Mouse (Mus musculus) mouse trophoblast stem cell (cell line): ENCODE data around the gene Psg26.
"Not testable (repeated sequence)": the region's sequence is repeated elsewhere in the genome, so short reads cannot be mapped to it uniquely, and the experiment has no call there.

Experiments used
- in situ Hi-C, 2 experiments: fragments of 300-500 bp; cut with MseI, MboI; formaldehyde crosslinking; loops; 2 replicates in 1 of 2; 3 replicates in 1 of 2; pipeline ENCODE4 v1.15.1; 2025

Gene Psg26

DNA sequence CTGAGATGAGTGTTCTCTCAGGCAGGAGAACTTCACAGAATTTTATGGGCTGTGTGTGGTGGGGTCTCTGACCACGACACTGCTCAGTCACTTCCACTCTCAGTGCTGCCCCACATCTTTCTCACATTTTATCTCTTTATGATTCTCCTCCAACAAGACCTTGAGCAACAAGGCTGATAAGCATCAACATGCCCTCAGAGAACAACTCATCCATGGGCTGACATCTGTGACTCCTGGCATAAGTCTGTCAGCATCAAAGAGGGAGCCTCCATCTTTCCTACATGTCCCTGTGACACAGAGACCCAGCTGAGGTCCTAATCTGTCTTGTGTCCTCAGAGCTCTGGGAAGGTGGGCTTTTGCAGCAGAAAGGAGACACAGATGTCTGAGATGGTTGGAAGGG, at the start of gene Psg26:
TSS of gene Psg26 (minus strand) at position 101 of the 400 bp plus-strand sequence.
- in situ Hi-C loops: no loop called here

DNA sequence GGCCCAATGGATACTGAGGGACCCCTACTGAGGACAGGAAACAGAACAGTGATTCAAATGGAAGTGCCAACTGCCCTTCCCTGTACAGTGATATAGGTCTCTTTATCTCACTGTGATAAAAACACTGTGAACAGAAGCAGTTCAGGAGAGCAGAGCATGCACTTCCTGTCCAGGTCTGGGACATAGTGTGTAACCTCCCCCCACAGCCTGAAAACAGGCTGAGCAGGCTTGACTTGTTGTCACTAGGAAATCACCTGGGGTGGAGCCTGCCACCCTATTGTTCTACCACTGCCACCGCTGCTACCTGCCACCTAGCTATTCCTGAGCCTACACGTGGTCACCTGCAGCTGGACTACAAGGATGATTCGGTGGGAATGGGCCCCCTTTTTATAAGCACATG, 49.4 kb upstream of the Psg26 start:
- in situ Hi-C loops: no loop called here

DNA sequence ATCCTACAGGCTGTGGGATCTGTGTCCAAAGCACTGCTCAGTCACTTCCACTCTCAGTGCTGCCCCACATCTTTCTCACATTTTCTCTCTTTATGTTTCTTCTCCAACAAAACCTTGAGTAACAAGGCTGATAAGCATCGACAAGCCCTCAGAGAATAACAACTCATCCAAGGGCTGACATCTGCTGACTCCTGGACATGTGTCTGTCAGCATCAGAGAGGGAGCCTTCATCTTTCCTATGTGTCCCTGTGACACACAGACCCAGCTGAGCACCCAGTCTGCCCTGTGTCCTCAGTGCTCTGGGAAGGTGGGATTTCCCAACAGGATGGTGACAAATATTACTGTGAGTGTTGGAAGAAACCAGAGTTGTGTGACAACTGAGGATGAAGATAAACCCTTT, 48.2 kb upstream of the Psg26 start, which contains the start of gene Psg25:
TSS of gene Psg25 (minus strand) at position 101 of the 400 bp plus-strand sequence.
- in situ Hi-C loops: no loop called here

DNA sequence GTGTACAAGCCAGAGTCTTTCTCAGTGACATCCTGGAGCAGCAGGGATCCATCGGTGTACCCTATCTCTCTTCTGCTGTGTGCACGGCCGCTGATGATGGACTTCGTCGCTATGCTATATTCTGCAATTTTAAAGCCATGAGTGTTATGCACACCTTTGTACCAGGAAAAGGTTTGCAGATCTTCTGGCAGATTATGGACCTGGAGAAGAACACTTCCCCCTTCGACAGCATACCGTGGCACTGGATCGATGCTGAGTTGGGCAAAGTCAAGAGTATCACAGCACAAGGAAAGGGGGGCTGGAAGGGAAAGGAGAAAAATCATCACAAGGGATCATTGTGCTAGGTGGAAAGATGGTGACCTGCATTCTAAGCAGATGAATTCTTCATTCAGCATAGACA, 40.7 kb upstream of the Psg26 start:
- in situ Hi-C loops: no loop called here

DNA sequence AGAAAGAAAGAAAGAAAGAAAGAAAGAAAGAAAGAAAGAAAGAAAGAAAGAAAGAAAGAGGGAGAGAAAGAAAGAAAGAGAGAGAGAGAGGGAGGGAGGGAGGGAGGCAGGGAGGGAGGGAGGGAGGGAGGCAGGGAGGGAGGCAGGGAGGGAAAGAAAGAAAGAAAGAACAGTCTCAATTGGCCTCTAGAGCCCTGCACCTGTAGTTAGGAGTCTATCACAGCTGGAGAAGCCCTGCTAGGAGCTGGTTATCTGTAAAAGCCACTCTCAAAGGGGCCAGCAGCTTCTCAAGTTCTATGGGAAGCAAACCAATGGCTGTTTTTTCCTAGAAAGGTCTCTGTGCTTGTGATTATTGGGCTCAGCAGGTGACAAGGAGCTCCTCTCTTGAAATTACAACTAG, 28.9 kb upstream of the Psg26 start:
- in situ Hi-C loops: not testable (repeated sequence)

DNA sequence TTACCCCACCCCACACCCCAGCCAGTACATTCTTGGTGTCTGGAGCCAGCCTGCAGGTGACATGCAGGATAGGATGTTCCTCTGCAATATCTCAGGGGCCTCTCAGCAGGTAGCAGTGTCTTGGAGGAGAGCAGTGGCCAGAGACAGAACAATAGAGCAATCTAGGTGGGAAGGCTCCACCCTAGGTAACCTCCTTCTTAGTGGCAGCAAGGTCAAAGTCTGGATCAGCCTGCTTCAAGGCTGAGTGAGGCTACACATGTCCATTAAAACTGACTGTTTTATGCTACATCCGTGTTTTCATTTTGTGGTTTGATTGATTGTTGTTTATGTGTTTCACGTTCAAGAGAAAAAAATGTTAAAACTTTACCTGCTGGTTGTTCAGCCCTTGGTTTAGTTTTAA, 28.4 kb upstream of the Psg26 start:
- in situ Hi-C loops: not testable (repeated sequence)

DNA sequence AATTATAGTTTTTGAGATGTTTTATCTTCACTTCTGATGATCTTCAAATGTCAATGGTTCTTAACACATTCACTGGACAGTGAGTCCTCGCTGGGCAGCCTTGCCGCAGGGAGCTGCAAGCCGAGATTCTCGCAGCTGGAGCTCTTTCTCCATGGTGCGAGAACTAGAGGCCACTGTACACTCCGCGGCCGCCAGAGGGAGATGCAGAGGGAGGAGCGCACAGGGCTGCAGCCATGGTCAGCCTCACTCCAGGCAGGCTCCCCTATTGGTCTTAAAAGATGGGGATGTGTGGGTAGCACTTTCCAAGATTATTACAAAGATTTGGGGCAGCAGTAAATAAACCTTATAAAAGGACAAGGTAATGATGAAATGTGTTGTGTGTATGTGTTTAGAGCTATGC, 27.5 kb upstream of the Psg26 start:
- in situ Hi-C loops: no loop called here

DNA sequence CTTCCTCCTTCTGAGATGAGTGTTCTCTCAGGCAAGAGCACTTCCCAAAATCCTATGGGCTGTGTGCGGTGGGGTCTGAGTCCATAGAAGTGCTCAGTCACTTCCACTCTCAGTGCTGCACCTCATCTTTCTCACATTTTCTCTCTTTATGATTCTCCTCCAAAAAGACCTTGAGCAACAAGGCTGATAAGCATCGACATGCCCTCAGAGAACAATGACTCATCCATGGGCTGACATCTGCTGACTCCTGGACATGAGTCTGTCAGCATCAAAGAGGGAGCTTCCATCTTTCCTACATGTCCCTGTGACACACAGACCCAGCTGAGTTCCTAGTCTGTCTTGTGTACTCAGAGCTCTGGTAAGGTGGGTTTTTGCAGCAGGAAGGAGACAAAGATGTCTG, 52.0 kb downstream of the Psg26 start, which contains the start of gene Psg28:
TSS of gene Psg28 (minus strand) at position 101 of the 400 bp plus-strand sequence.
- in situ Hi-C loops: not testable (repeated sequence)
